Mouse (Mus musculus) brown adipose tissue, adult 24 weeks (tissue): ENCODE data around the gene Gm43552. TPM values are rescaled to one million over a fixed set of nuclear protein-coding genes. Genes with fewer than 3 reads are reported as not detected.

Experiments
- H3K27ac ChIP-seq: fragments of 200-500 bp; replicated peaks from 2 replicates; pipeline ENCODE4 v1.5.1; 2012; ENCODE audit warnings: low read depth, mild to moderate bottlenecking, low read length
- H3K4me1 ChIP-seq: fragments of 200-500 bp; 2 replicates; pipeline ENCODE4 v1.6.1; 2012; ENCODE audit warnings: low read length, mixed read lengths; ENCODE audit not compliant: control insufficient read depth, insufficient read depth, insufficient read length
- H3K4me3 ChIP-seq: fragments of 200-500 bp; 2 replicates; pipeline ENCODE4 v1.5.1; 2012; ENCODE audit warnings: low read depth, mild to moderate bottlenecking, low read length, moderate library complexity; ENCODE audit not compliant: insufficient read depth
- polyA plus RNA-seq: library from polyadenylated mRNA; stranded (reverse); fragments of >200 nt; gene quantifications from 2 replicates; pipeline ENCODE4 v1.2.4, GENCODE M21; 2012; ENCODE audit not compliant: missing spikeins, insufficient read depth, insufficient read length

Gene Gm43552
- polyA plus RNA-seq, 1 experiment = not detected

DNA sequence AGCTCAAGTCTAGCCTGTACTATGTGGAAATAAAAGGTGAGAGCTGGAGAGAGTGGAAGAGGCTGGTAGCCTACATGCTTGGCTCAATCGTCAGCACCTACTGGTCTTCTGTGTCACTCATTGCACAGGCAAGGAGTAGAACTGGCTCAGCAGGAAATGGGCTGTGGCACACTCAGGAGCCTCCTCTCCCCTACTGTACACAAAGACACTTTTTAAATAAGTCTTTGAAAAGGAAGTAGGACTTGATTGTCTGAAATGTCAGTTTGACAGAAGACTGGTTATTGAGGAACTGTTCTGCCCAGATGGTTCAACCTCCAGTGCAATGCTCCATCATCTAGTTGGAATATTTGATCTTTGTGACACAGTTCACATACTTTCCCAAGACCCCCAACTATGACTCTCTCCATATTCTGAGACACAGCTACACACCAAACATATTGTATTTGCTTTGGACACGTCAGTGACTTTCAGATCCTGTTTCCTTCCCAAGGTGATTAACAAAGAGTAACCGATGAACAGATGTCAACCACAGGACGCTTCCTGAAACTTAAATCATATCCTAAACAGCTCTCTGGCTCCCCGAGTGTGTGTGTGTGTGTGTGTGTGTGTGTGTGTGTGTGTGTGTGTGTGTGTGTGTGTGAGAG is 22.1 kb upstream of the Gm43552 start:
- Histone ChIP-seq H3K27ac (0 out of 2 replicates have a peak overlapping the region, but pooled peaks have one; percentile 18), H3K4me1 (peaks cover 5% of the 10 kb centered on the region; the same call in 1 of the 2 replicates)

DNA sequence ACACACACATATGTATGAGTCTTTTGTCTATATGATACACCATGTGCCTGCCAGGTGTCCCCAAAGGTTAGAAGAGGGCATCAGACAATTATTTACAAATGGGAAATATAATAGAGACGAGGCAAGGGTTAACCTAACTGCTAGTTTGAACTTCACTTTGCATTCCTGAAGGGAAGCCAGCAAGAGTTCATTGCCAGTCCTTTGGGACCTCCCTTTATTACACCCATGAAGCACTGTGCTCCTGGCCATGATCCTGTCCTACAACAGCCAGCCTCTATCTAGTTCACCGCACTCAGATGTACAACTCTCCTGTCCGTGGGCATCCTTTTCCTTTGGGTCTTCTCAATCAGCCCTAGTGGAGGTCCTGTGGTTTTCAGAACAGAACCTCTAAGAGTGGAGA is 20.9 kb upstream of the Gm43552 start:
- Histone ChIP-seq H3K27ac (no peak overlapping the region), H3K4me1 (peaks cover 5% of the 10 kb centered on the region; the same call in 1 of the 2 replicates), H3K4me3 (no peak overlapping the region)

More for the DNA sequence above, 22.1 kb upstream of the Gm43552 start:
- no peak overlapping the region for H3K4me3 ChIP-seq

DNA sequence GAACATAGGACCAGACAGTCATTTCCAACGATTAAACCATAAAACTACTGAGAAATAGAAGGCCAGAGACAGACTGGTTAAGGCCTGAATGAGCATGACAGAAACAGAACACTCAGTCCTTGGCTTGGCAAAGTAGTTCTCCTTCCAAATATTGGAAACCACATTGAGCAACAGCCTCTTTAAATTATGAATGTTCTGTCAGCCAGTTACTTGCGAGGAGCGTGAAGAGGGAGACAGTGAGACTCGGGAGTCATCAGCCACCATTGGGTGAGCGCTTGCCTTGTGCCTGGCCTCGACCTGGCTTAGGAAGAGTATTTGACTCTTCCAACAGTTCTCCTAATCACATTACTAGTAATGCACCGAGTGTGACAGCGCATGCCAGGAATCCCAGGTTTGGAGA is 15.8 kb upstream of the Gm43552 start:
- Histone ChIP-seq H3K4me3 (no peak overlapping the region), H3K27ac (no peak overlapping the region), H3K4me1 (no peaks in the 10 kb centered on the region)

DNA sequence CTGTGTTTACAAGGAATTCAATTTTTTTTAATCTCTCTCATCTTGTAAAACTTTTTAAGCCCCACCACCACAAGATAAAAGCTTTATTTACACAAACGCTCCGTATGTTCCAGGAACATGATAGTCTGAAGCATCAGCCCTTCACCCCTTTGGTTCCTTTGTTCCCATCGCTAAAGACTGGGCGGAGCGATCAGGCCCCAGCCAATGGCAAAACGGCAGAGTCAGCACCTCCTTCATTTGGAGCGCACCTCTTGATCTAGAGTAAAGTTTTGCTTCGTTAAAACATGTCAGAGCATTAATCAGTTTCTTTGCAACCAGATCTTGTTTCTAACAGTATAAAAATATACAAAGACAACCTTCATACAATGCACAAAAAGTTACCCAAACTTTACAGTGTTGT is 13.2 kb upstream of the Gm43552 start:
- Histone ChIP-seq H3K4me3 (no peak overlapping the region), H3K4me1 (no peaks in the 10 kb centered on the region), H3K27ac (no peak overlapping the region)

DNA sequence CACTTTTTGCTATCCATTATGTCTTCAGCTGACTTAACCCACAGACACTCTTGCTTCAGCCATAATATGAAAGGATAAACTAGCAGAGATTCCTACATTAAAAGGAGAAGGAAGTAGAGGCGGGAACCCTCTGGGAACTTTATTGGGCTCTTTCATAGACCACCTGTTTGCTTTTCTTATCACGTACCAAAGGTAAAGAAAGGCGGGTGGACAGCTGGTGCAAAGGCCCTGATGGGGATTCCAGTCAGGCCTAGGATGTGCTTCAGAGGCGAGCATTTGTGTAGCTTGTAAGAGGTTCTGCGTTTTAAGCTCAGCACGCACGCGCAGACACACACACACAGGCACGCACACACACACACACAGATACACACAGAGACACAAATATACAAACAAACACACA is 8.8 kb upstream of the Gm43552 start:
- no peak overlapping the region for H3K4me3 ChIP-seq
- no peaks in the 10 kb centered on the region for H3K4me1 ChIP-seq
- H3K27ac ChIP-seq = no peak overlapping the region

DNA sequence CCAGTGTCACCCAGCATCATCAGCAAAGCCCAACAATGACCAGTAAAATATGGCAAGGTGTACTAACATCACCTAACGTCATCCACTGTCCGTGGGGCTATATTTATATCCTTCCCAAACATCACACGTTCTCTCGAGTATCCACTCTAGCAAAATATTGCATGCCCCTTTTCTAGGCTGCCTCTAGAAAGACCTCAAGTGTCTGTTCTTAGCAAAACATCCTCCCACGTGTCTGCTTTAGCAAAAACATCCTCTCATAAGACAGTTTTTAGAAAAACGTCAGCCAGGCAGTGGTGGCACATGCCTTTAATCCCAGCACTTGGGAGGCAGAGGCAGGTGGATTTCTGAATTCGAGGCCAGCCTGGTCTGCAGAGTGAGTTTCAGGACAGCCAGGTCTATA is 7.6 kb upstream of the Gm43552 start:
- no peaks in the 10 kb centered on the region for H3K4me1 ChIP-seq
- H3K4me3 ChIP-seq = no peak overlapping the region
- H3K27ac ChIP-seq = no peak overlapping the region

DNA sequence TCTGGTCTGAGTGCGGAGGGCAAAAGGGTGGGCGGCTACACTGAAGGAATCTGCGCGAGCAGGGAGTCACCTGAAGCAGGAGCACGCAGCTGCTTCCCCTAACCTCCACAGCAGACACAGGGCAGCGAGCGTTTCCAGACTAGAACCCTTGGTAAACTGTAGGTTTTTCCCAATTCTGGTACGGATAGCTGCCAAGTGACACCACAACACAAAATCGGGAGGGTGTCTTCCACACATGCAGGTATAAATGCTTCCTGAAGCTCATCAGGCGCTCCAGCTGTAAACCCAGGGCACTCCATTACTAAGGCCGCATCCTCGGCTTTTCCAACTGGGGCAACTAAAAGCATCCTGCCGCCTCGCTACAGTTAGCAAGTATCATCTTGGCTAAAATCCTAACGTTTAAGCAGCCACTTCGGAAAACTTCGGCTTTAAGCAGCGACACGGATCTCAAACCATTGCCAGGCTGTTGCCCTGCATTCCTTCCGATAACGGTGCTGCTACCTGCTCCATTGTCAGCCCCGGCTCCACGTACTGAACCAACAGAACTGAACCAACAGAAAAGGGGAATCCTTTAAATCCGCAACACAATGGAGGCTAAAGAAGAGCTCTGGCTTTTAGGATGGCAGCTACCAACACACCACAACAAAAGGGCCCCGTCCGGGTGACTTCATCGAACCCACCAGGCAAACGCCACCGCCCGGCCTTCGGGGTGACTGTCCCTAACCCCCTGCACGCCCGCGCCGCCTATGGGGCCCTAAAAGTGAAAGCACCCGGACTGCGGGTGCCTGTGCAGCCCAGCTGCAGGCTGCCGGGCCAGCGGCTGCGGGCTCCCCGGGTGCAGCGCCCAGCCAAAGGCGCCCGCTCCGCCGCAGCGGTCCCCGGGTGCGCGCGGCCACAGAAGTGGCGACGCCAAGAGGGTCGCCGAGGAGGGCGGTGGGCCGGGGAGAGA is 592 bp downstream of the Gm43552 start:
- peak overlapping the region; percentile 81 for H3K27ac ChIP-seq
- H3K4me1 ChIP-seq = peaks cover 18% of the 10 kb centered on the region
- H3K4me3 ChIP-seq = peak overlapping the region; percentile 72

DNA sequence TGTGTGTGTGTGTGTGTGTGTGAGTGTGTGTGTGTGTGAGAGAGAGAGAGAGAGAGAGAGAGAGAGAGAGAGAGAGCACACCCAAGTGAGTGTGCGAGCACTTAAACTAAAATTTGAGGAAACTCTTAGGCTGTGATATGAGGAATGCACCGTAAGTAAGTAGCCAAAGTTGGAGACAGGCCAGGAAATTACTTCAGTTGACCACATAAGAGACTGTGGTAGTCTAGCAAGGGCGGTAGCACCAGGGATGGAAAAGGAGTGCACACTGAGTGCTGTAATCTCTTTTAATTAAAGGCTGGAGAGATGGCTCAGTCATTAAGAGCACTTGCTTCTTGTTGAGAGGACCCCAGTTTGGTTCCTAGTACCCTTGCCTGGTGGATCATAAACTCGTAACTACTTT is 2.8 kb downstream of the Gm43552 start:
- H3K4me3 ChIP-seq = no peak overlapping the region
- 0 out of 2 replicates have a peak overlapping the region, but pooled peaks have one; percentile 40 for H3K27ac ChIP-seq
- H3K4me1 ChIP-seq = peaks cover 21% of the 10 kb centered on the region

DNA sequence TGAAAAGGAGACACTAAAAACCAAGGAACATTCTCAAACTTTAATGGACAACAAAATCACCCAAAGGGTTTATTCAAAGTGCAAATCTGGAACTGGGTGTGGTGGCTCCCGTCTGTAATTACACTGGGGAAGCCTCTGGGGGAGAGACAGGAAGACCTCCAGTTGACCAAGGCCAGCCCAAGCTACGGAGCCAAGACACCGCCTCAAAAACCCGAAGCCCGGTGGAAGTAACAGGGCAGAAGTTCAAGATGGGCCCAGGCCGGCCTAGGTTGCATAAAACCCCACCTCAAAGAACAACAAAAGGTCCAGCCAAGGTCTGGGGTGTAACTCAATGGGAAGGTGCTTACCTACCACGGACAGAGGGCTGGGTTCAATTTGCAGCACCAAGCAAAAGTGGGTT is 3.9 kb downstream of the Gm43552 start:
- peak overlapping the region; percentile 9; the same call in 1 of the 2 replicates for H3K4me3 ChIP-seq
- peaks cover 26% of the 10 kb centered on the region for H3K4me1 ChIP-seq
- peak overlapping the region; percentile 43; the same call in 1 of the 2 replicates for H3K27ac ChIP-seq

DNA sequence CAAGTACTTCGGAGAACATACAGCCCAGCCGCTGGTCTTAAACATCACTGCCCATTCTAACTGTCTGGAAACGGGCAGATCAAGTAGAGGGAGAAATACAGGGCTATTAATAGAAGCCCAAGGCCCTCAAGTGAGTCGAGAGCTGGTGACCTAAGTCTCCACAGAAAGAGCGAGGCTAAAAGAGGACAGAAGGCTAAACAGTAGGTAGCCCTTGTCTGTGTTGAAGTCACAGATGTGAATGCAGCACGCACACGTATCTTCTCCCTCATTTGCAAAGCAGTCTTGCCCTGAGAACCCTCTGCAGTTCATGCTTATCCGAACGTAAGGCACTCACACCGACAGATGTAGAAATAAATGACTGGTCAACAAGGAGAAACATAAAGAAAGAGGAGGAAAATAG is 5.3 kb downstream of the Gm43552 start:
- Histone ChIP-seq H3K4me3 (no peak overlapping the region), H3K27ac (0 out of 2 replicates have a peak overlapping the region, but pooled peaks have one; percentile 3), H3K4me1 (peaks cover 31% of the 10 kb centered on the region)

DNA sequence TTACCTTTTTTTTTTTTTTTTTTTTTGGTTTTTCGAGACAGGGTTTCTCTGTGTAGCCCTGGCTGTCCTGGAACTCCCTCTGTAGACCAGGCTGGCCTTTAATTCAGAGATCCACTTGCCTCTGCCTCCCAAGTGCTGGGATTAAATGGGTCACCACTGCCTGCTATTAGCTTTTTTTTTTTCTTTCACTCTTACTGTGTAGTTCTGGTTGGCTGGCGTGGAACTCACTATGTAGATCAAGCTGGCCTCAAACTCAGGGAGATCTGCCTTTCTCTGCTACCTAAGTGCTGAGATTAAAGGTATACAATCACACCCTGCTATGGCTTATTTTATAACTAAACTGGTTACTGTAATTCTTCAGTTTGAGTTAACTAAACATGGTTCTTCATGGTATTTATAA is 6.1 kb downstream of the Gm43552 start:
- no peak overlapping the region for H3K4me3 ChIP-seq
- H3K4me1 ChIP-seq = peaks cover 31% of the 10 kb centered on the region
- no peak overlapping the region for H3K27ac ChIP-seq

DNA sequence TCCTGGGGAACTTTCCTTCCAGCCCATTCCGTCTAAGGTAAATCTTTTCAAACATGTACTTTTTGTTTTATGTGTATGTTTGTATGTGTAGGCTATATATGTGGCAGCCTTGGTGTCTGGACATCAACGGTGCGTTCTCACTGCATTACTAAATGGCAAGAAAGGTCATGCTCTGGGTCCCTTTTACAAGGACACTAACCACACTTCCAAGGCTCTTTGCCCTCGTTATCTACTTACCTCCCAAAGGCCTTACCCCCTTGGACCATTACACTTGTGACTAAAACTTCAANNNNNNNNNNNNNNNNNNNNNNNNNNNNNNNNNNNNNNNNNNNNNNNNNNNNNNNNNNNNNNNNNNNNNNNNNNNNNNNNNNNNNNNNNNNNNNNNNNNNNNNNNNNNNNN is 9.6 kb downstream of the Gm43552 start:
- Histone ChIP-seq H3K4me1 (peaks cover 21% of the 10 kb centered on the region), H3K27ac (no peak overlapping the region), H3K4me3 (no peak overlapping the region)

DNA sequence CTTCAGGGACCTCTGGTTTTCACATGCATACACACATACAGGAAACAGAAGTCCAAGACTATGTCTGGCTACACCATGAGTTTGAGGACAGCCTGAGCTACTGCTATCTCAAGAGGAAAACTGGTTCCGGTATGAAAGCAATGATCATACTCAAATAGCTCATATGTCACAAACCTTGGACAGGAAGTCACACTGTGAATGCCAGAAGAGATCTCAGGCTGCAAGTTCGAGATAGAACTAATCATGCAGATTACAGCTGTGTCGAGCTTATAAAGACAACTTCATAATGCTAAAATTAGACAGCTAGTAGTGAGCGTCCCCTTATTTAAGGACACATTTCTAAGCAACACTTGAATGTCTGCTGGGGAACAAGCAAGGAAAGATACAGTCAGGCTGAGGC is 12.1 kb downstream of the Gm43552 start:
- Histone ChIP-seq H3K4me1 (peaks cover 14% of the 10 kb centered on the region; the same call in 1 of the 2 replicates), H3K27ac (no peak overlapping the region), H3K4me3 (no peak overlapping the region)

DNA sequence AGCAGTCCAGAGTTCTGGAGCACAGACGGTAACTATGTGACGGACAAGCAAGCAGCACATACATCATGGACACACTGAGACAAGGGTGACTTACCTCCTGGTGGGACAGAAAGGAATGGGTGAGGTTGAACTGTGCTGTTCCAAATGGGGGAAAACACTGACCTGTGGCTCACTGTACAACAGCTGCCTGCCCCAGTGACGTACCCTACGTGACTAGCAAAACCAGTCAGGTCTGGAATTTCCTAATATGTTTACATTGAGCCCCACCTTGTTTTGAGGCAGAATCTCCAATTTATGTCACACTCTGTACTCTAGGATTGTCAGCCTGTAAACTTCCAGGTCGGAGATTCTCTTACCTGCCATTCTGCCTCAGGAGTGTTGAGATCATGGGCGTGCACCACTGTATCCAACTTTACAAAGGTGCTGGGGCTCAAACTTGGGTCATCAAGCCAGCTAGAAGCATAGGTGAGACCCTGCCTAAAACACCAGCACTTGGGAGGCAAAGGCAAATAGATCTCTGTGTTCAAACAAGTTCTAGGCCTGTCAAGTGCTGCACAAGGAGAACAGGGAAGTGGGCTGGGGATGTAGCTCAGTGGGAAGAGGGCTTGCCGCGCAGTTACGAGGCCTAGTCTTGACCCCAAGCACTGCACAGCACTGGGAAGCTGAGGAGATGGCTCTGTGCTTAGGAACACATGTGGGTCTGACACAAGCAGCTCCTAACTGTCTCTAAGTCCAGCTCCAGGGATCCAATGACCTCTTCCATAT is 12.8 kb downstream of the Gm43552 start:
- Histone ChIP-seq H3K4me3 (no peak overlapping the region), H3K27ac (no peak overlapping the region), H3K4me1 (peaks cover 14% of the 10 kb centered on the region; the same call in 1 of the 2 replicates)

DNA sequence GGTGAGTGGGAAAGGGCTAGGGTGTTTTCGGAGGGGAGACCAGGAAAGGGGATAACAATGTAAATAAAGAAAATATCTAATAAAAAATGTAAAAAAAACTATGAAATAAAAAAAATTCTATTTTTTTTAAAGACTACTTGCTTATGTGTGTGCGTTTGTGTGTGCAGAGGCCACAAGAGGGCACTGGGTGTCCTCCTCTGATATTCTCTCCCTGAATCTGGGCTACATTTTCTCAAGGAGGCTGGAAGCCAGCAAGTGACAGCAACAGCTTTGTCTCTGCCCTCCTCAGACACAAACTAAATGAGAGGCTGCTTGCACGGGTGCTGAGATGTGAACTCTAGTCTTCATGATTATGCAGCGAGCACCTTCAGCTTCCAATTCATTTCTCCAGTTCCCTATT is 14.4 kb downstream of the Gm43552 start:
- H3K27ac ChIP-seq = no peak overlapping the region
- no peak overlapping the region for H3K4me3 ChIP-seq

More for the DNA sequence above, 14.4 kb downstream of the Gm43552 start:
- H3K4me1 ChIP-seq = peaks cover 6% of the 10 kb centered on the region; the same call in 1 of the 2 replicates
